Mouse (Mus musculus) kidney, adult 2 months (tissue): ENCODE results near the gene Lsamp.

Experiments
- CTCF ChIP-seq: fragments of 200-500 bp; conservative IDR thresholded peaks from 2 replicates; pipeline ENCODE4 v1.5.1; 2011; ENCODE audit warnings: low read depth, mild to moderate bottlenecking, control low read depth, low read length, moderate library complexity, mixed read lengths; ENCODE audit not compliant: insufficient read depth, insufficient read length
- POLR2A ChIP-seq: fragments of 200-500 bp; IDR thresholded peaks from one replicate; pipeline ENCODE4 v1.6.1; 2011; ENCODE audit warnings: low read depth, low read length, control low read depth

- TF ChIP-seq CTCF (no peak), POLR2A (no peak)
Measured at GRCm38 (mm10) chr16:42121788-42122187, 2137.6 kb downstream of the Lsamp start.
